Mouse (Mus musculus) kidney, embryonic 14.5 days (tissue): ENCODE results near the gene Trim54. TPM values are rescaled to one million over a fixed set of nuclear protein-coding genes. Genes with fewer than 3 reads are reported as not detected.

Source experiments
- polyA plus RNA-seq: library from polyadenylated mRNA; unstranded; fragments of >200 nt; fragmentation: Nextera tagmentation; extraction: Ambion mirVana; gene quantifications from 2 replicates; pipeline ENCODE4 v1.2.1, GENCODE M21; 2014

The Trim54 gene
- polyA plus RNA-seq, 1 experiment from 2014 or later = not detected

Other genes starting within 250 kb of the Trim54 start
- gene Tmem214, start 248.7 kb upstream of the Trim54 start, polyA plus RNA-seq = 53.1 and 65.1 TPM in 2 replicates
- gene Agbl5, start 228.0 kb upstream of the Trim54 start, polyA plus RNA-seq = 19.5 and 27.1 TPM in 2 replicates
- gene Ost4, start 208.9 kb upstream of the Trim54 start, polyA plus RNA-seq = 500 and 653 TPM in 2 replicates
- gene Emilin1, start 203.3 kb upstream of the Trim54 start, polyA plus RNA-seq = 170 and 191 TPM in 2 replicates
- 29.7 and 31.4 TPM in 2 replicates for gene Khk, start 195.3 kb upstream of the Trim54 start, polyA plus RNA-seq
- gene Cgref1, start 171.1 kb upstream of the Trim54 start, polyA plus RNA-seq = 7.5 and 10.4 TPM in 2 replicates
- gene Preb, start 156.4 kb upstream of the Trim54 start, polyA plus RNA-seq = 97.6 and 99.5 TPM in 2 replicates
- 0.51 and 0.83 TPM in 2 replicates for gene Tcf23, start 148.1 kb upstream of the Trim54 start, polyA plus RNA-seq
- gene Atraid, start 68.4 kb upstream of the Trim54 start, polyA plus RNA-seq = 144 and 160 TPM in 2 replicates
- gene Slc5a6, start 67.8 kb upstream of the Trim54 start, polyA plus RNA-seq = 5.5 and 10.9 TPM in 2 replicates
- 35.4 and 40.5 TPM in 2 replicates for gene Cad, start 61.9 kb upstream of the Trim54 start, polyA plus RNA-seq
- not detected in 2 replicates for gene Dnajc5g, start 10.4 kb upstream of the Trim54 start, polyA plus RNA-seq
- 1.9 and 3.4 TPM in 2 replicates for gene Slc30a3, start 8.5 kb upstream of the Trim54 start, polyA plus RNA-seq
- not detected in 2 replicates for gene Ucn, start 22.1 kb downstream of the Trim54 start, polyA plus RNA-seq
- gene Mpv17, start 37.5 kb downstream of the Trim54 start, polyA plus RNA-seq = 67.5 and 68.3 TPM in 2 replicates
- 1.4 and 1.6 TPM in 2 replicates for gene Gm29609, start 63.2 kb downstream of the Trim54 start, polyA plus RNA-seq
- 51.6 and 85.6 TPM in 2 replicates for gene Gtf3c2, start 63.4 kb downstream of the Trim54 start, polyA plus RNA-seq
- gene Snx17, start 76.5 kb downstream of the Trim54 start, polyA plus RNA-seq = 110 and 133 TPM in 2 replicates
- gene Eif2b4, start 76.7 kb downstream of the Trim54 start, polyA plus RNA-seq = 60.1 and 67.3 TPM in 2 replicates
- gene Zfp513, start 85.6 kb downstream of the Trim54 start, polyA plus RNA-seq = 6.7 and 9.0 TPM in 2 replicates
- 130 and 145 TPM in 2 replicates for gene Ppm1g, start 104.0 kb downstream of the Trim54 start, polyA plus RNA-seq
- 115 and 153 TPM in 2 replicates for gene Nrbp1, start 124.2 kb downstream of the Trim54 start, polyA plus RNA-seq
- gene Gm9970, start 124.5 kb downstream of the Trim54 start, polyA plus RNA-seq = 0.39 and 0.72 TPM in 2 replicates
- 28.0 and 31.8 TPM in 2 replicates for gene Krtcap3, start 135.0 kb downstream of the Trim54 start, polyA plus RNA-seq
- 26.3 and 31.9 TPM in 2 replicates for gene Ift172, start 174.4 kb downstream of the Trim54 start, polyA plus RNA-seq
- 42.8 and 55.6 TPM in 2 replicates for gene Fndc4, start 179.4 kb downstream of the Trim54 start, polyA plus RNA-seq
- gene Gckr, start 180.7 kb downstream of the Trim54 start, polyA plus RNA-seq = 0.76 TPM in 1 of 2 replicates, not detected in the other